Mouse (Mus musculus): ENCODE data around the gene Pdlim4.
A peak's percentile ranks its signal among the peaks of the same experiment; 100 is the strongest.
"Not testable (repeated sequence)": the region's sequence is repeated elsewhere in the genome, so short reads cannot be mapped to it uniquely, and the experiment has no call there.

The Pdlim4 gene

GRCm38 (mm10) chr11:54062753-54063471 lies 5.9 kb downstream of the Pdlim4 start:
- no peak for DNase-seq (ENCODE audit: low read depth, low spot score)

GRCm38 (mm10) chr11:54062086-54062752 lies 6.6 kb downstream of the Pdlim4 start:
- DNase-seq (ENCODE audit: low read depth, low spot score): no peak

GRCm38 (mm10) chr11:54060316-54060715 lies 8.5 kb downstream of the Pdlim4 start:
- no peak for DNase-seq (ENCODE audit: low read depth, low spot score)

- DNase-seq (ENCODE audit: low read depth, low spot score): no peak
These were observed 9.3 kb downstream of the Pdlim4 start for GRCm38 (mm10) chr11:54059526-54059925.

GRCm38 (mm10) chr11:54058643-54059042 lies 10.2 kb downstream of the Pdlim4 start:
- DNase-seq (ENCODE audit: low read depth, low spot score): no peak

- DNase-seq (ENCODE audit: low read depth, low spot score): no peak
These were observed 10.7 kb downstream of the Pdlim4 start for GRCm38 (mm10) chr11:54058056-54058617.

GRCm38 (mm10) chr11:54057428-54057827 lies 11.4 kb downstream of the Pdlim4 start:
- DNase-seq (ENCODE audit: low read depth, low spot score): no peak

- DNase-seq (ENCODE audit: low read depth, low spot score): no peak
These were observed 12.7 kb downstream of the Pdlim4 start for GRCm38 (mm10) chr11:54056132-54056531.

- peak; percentile 60 for DNase-seq (ENCODE audit: low read depth, low spot score)
These were observed 14.6 kb downstream of the Pdlim4 start for GRCm38 (mm10) chr11:54054257-54054656.

GRCm38 (mm10) chr11:54053090-54053489 lies 15.7 kb downstream of the Pdlim4 start:
- DNase-seq (ENCODE audit: low read depth, low spot score): no peak

GRCm38 (mm10) chr11:54052128-54052527 lies 16.7 kb downstream of the Pdlim4 start:
- no peak for DNase-seq (ENCODE audit: low read depth, low spot score)

- no peak for DNase-seq (ENCODE audit: low read depth, low spot score)
These were observed 17.7 kb downstream of the Pdlim4 start for GRCm38 (mm10) chr11:54051161-54051560.

GRCm38 (mm10) chr11:54050205-54050604 lies 18.6 kb downstream of the Pdlim4 start:
- DNase-seq (ENCODE audit: low read depth, low spot score): no peak

- DNase-seq (ENCODE audit: low read depth, low spot score): no peak
These were observed 28.1 kb downstream of the Pdlim4 start for GRCm38 (mm10) chr11:54040676-54041075.

GRCm38 (mm10) chr11:54032872-54033271 lies 35.9 kb downstream of the Pdlim4 start:
- not testable (repeated sequence) for DNase-seq (ENCODE audit: low read depth, low spot score)

GRCm38 (mm10) chr11:54028997-54029396 lies 39.8 kb downstream of the Pdlim4 start:
- no peak for DNase-seq (ENCODE audit: low read depth, low spot score)

- peak; percentile 92 for DNase-seq (ENCODE audit: low read depth, low spot score)
These were observed 40.5 kb downstream of the Pdlim4 start, which contains the start of gene Slc22a4 for GRCm38 (mm10) chr11:54028044-54028951. TSS of gene Slc22a4 (minus strand) at chr11:54028090.

GRCm38 (mm10) chr11:54027131-54028043 lies 41.4 kb downstream of the Pdlim4 start:
- no peak for DNase-seq (ENCODE audit: low read depth, low spot score)

GRCm38 (mm10) chr11:54026491-54027041 lies 42.2 kb downstream of the Pdlim4 start:
- peak; percentile 74 for DNase-seq (ENCODE audit: low read depth, low spot score)

GRCm38 (mm10) chr11:54021396-54022093 lies 47.3 kb downstream of the Pdlim4 start:
- no peak for DNase-seq (ENCODE audit: low read depth, low spot score)
